Mouse (Mus musculus) megakaryocyte, embryonic 14.5 days (primary cell): ENCODE measurements at regions not wholly inside any gene's neighbourhood (a gene's known extent, or its start where the extent isn't known, plus 50 kb on each side); places are given as distances from the start of the nearest gene placed in this dataset.
"Not testable (repeated sequence)": the region's sequence is repeated elsewhere in the genome, so short reads cannot be mapped to it uniquely, and the experiment has no call there.

Source experiments
- H3K27me3 ChIP-seq: replicated peaks from 2 replicates; pipeline ENCODE3; 2012; ENCODE audit warnings: inconsistent platforms
- H3K36me3 ChIP-seq: replicated peaks from 2 replicates; pipeline ENCODE3; 2012; ENCODE audit warnings: low read length, inconsistent platforms, mixed read lengths
- H3K4me1 ChIP-seq: 2 replicates; pipeline ENCODE4 v1.6.1; 2012; ENCODE audit warnings: inconsistent platforms
- H3K4me3 ChIP-seq: replicated peaks from 2 replicates; pipeline ENCODE3; 2012; ENCODE audit warnings: moderate library complexity, mild to moderate bottlenecking, inconsistent platforms
- H3K9me3 ChIP-seq: 2 replicates; pipeline ENCODE4 v1.6.1; 2012; ENCODE audit warnings: inconsistent platforms
- FLI1 ChIP-seq: IDR thresholded peaks from 2 replicates; pipeline ENCODE4 v1.6.1; 2012; ENCODE audit warnings: low read length, inconsistent platforms, mixed read lengths
- GATA1 ChIP-seq: IDR thresholded peaks from 3 replicates; pipeline ENCODE4 v1.6.1; 2012; ENCODE audit warnings: mixed read lengths, low read length, inconsistent platforms, borderline replicate concordance

- Histone ChIP-seq H3K27me3 (no peaks in the 10 kb centered on the region), H3K4me1 (no peaks in the 10 kb centered on the region), H3K4me3 (no peak overlapping the region), H3K9me3 (peaks cover 67% of the 10 kb centered on the region), H3K36me3 (no peaks in the 10 kb centered on the region)
- no peak for TF ChIP-seq FLI1
- no peak for TF ChIP-seq GATA1
Measured at GRCm38 (mm10) chr10:3117451-3118070, 150.0 kb downstream of the H60c start.

- not testable (repeated sequence) for H3K4me3 ChIP-seq, H3K27me3 ChIP-seq, H3K4me1 ChIP-seq, H3K36me3 ChIP-seq
- peaks cover 40% of the 10 kb centered on the region for H3K9me3 ChIP-seq
Measured at GRCm38 (mm10) chr10:3114421-3114820, 153.2 kb downstream of the H60c start.

GRCm38 (mm10) chr10:3107955-3108354 lies 159.6 kb downstream of the H60c start:
- not testable (repeated sequence) for H3K4me3 ChIP-seq, H3K4me1 ChIP-seq, H3K9me3 ChIP-seq, H3K36me3 ChIP-seq, H3K27me3 ChIP-seq
